Mouse (Mus musculus) cerebellum, postnatal 14 days (tissue): ENCODE results near the gene Chtop.

ENCODE experiments used
- DNase-seq, 2 experiments: peaks; one replicate each; pipeline ENCODE4 v3.0.0; 2021; ENCODE audit warnings: mixed read lengths in 2 of 2

Gene Chtop

DNA sequence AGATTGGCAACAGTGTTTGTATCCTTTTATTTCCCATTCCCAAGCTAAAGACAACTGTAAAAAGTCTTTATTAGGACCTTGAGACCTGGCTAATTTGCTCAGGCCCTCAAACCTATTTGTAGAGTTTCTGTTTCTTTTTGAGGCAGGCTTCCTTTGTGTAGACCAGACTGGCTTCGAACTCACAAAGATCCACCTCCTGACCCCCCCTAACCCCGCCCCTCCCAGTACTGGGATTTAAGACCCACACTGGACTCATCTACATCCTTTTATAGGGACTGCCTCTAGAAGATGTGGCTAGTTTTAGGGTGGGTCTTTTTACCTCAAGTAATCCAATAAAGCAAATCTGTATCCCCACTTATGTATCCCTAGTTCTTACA is 437 bp upstream of the Chtop start:
- DNase-seq: no peak

DNA sequence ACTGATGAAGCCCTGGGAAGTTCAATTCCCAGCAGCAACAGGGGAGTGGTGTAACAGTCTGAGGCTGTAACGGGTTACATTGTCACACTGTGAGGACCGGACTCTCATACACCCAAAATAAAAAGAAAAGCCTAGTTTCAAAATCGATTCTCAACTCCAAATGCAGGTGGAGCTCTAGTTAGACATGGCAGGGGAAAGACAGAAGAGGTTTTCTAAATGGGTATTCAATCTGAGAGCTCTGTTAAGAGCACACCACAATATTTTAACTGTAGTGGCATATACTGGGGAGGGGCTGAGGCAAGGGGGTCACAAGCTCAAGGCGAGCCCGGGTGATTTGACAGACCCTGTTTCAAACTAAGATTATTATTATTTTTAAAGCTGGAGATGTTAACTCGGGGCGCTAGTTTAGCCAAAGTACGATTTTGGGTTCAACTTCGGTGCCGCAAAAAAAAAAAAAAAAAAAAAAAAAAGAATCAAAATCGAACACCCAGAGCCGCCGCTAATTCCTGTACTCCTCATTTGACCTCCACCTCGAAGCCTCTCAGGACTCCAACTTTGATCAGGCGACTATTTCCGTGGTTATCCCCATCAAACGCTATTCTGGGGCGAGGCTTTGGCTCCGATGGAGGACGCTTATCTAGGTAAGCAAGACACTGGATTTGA is 880 bp downstream of the Chtop start:
- no peak for DNase-seq

DNA sequence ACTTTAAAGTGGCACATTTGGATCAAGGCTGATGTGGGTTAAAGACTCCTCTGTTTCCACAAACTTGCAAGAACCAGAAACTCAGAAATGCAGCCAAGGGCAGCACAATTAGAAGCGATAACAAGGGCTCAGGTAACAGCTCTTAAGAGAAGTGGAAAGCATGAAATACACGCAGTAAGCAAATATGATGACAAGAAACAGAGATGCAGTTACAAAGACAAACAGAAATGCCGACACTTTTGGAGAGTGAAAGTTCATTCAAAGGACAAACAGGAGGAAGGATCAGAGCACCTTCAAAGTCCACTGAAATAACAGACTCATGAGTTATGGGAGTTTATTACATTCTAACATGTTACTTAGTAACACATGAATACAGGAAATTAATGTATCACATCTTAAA is 2.9 kb downstream of the Chtop start:
- no peak for DNase-seq

DNA sequence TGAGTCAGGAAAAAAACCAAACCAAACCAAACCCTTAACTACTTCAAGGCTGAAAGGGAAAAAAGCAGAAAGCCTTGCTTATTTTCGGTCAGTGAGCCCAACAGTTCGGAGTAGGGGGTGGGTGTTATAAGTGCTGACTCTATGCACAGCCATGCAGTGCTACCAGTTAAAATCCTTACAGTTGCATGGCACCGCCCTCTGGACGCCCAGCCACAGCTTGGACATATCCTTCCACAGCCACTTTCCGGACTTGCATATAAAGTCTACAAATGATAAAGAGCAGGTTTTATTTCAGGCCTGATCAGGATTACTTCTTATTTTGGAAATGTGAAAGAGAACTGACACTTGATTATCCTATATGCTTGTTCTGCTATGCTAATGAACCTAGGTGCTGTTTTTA is 4.1 kb downstream of the Chtop start:
- DNase-seq: no peak

DNA sequence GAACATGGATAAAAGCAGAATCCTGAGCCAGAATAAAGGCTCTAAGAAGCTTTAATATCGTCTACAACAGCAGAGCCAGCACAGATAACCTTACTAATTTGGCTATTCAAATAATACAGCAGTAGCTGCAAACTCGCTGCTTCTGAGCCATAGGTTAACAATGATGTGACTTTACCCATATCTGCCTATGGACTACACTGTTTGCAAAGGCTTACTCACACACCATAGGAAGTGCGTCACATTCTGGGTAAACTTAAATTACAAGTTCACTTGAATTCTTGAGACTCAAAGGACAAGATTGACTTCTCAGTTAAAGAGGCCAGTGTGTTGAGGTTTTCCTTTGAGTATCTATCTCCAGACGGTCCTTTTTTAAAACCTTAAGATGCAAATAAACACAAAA is 5.9 kb downstream of the Chtop start:
- no peak for DNase-seq

GRCm38 (mm10) chr3:90497597-90497996 is 11.7 kb downstream of the Chtop start:
- no peak for DNase-seq

GRCm38 (mm10) chr3:90495850-90496525 is 13.3 kb downstream of the Chtop start:
- peak in 1 of 2 experiments; percentile 15 for DNase-seq

- peak; percentile 57 to 58 for DNase-seq
Measured at GRCm38 (mm10) chr3:90493831-90494540, 15.3 kb downstream of the Chtop start.

DNA sequence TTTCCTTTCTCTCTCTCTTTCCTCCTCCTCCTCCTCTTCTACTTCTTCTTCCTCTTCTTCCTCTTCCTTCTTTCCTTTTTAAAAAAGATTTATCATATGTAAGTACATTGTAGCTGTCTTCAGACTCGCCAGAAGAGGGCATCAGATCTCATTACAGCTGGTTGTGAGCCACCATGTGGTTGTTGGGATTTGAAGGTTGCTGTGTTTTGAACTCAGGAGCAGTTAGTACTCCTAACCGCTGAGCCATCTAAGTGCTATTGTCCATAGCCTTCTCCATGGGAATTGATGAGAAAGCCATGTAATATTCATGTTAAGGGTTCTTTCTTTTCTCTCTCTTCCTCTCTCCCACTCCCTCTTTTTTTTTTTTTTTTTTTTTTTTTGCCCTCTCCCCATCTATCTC is 17.9 kb downstream of the Chtop start:
- DNase-seq: peak; percentile 46 to 55

DNA sequence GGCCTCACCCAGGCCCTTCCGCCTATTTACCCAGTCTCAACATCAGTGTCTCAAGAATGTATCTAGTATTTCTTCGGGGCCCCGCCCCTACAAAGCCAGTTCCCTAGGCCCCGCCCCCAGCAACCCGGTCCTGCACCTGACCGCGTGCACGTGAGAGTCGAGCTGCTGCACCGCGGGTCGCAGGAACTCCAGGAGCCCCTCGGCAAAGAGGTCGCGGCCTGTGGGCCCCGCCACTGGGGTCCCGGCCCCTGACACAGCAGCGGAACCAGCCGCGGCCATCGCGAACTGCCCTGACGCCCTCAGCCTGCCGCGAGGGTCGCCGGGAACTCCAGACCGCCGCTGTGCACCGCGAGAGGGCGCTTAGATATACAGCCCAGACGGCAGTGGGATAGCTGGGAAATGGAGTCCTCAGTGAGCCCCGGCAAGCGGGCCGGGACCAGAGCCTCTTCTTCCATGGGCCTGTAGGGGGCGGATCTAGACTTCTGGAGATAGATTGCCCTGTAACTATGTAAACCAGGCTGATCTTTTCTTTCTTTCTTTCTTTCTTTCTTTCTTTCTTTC is 18.5 kb downstream of the Chtop start, which contains the start of gene Snapin:
Snapin (minus strand) TSS at position 338 of the 561 bp plus-strand sequence.
- DNase-seq: peak; percentile 96

DNA sequence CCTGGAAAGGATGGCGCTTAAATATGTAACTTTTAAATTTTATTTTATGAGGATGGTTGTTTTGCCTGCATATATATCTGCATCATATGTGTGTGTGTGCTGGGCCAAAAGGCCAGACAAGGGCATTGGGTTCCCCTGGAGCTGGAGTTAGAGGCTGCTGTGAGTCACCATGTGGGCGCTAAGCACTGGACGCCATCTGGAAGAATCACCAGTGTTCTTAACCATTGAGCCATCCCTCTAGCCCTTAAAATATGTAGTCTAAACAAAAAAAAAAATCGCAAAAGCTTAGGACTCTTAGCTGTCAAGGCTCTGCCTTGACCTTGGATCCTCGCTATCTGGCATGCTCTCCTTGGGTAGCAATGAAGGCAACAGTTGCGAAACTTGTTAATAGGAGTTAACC is 20.7 kb downstream of the Chtop start:
- DNase-seq: no peak

DNA sequence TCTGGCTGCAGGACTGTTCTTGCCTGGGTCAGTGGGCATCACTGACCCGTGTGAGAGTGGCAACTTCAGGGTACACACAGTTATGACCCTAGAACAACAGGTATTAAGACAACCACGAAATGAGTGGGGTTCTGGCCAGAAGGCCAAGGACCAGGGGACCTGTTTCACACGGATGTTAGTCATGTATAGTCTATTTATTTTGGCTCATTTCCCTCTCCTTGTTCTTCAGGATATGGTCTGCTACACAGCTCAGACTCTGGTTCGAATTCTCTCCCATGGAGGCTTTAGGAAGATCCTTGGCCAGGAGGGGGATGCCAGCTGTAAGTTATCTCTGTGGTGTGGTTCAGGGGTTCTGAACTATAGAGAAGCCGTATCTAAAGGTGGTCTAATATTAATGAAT is 22.3 kb downstream of the Chtop start:
- DNase-seq: no peak

DNA sequence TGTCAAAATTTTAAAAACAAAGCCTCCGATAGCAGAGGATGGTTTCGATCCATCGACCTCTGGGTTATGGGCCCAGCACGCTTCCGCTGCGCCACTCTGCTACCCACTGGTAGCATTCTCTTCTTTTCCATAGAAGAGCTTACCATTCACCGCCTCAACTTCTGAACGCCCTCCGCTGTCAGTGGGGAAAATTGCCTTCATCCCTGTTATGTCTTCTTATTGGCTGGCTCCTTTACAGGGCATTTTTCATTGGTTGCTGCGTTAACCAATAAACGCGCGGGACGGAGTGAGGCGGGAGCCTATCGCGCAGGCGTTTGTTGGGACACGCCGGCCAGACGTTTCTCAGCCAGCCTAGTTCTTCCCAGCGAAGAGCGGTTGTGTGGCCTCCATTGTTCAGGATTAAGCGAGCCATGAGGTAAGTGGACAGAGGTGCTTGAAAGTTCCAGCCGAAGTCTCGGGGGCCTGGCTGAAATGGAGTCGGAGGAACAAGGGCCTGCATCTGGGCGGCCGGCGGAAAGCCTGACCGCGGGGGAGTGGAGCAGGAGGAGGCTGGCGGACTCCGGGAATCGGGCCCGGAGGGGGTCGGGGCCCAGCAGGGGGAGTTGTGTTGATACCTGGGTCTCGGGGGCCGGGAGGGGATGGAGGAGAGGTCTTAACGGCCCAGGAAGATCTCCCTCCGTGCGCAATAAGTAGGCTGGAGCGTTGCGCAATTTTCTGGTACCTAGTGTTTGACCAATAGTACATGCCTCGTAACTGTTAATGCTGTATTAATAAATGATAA is 33.3 kb downstream of the Chtop start, which contains the start of gene Ilf2:
Ilf2 (plus strand) TSS at position 296 of the 781 bp plus-strand sequence.
- DNase-seq: peak; percentile 96 to 97

- DNase-seq: peak; percentile 12 to 30
Measured at GRCm38 (mm10) chr3:90475151-90475830, 34.0 kb downstream of the Chtop start.

DNA sequence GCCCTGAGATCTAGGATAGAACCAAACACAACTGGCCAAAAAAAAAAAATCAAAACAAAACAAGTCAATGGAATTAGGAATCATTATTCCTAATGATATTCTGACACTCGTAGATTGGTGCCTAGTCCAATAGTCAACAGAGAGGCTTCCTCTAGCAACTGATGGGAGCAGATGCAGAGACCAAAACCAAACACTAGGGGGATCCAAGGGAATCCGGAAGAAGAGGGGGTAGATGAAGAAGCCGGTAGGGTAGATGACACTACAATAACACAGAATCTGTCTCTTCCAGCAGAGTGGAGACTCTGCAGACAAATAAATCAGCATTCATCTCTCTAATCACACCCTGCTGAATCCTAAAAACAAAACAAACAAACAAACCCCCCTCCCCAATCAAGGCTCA is 37.1 kb downstream of the Chtop start:
- peak; percentile 47 to 61 for DNase-seq

DNA sequence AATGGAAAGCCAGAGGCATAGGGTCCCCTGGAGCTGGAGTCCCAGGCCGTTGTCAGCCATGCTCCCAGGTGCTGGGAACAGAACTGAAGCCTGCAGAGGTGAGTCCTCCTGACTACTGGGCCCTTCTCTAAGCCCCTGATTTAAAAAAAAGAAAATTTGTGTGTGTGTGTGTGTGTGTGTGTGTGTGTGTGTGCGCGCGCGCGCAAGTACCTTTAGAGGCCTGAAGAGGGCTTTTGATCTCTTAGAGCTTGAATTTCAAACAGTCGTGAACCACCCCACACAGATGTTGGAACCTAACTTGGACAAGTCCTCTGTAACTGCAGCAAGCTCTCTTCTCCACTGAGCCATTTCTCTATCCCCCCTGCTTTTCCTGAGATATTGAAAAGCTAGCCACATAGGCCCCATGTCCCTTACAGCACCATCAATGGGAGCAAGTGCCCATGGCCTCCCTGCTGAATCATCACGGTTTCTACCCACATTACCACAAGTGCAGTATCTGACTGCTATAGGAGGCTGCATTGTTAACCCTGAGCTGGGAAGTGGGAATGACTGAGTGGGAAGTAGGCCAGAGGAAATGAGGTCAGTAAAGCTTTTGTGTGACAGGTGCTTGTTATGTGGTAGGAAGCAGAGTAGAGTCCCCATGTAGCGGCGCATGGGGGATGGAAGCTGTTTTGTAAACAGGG is 41.5 kb downstream of the Chtop start:
- no peak for DNase-seq

DNA sequence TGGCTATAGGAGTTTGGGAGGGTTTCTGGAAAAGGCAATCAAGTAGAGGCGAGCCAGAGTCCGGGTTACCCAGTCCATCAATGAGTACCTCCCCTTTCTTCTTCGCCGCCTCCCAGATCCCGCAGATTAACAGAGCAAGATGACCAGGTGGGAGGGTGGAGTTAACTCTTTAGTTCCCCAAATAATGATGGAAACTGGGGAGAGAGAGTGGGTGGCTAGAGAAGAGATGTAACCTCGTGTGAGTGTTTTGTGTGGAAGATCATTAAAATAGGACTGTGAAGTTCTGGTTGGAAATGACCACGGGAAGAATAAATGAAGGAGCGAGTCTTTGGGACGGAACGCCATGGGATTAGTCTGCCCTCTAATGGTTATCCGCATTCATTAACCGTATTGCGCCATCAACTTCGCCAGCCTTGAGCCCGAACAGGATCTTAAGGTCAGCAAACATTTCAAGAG is 43.0 kb downstream of the Chtop start:
- peak; percentile 71 to 76 for DNase-seq

- DNase-seq: peak; percentile 45 to 54
Measured at GRCm38 (mm10) chr3:90465686-90466310, 43.5 kb downstream of the Chtop start, which contains the start of gene Npr1. TSS of gene Npr1 (minus strand) at chr3:90465866.

DNA sequence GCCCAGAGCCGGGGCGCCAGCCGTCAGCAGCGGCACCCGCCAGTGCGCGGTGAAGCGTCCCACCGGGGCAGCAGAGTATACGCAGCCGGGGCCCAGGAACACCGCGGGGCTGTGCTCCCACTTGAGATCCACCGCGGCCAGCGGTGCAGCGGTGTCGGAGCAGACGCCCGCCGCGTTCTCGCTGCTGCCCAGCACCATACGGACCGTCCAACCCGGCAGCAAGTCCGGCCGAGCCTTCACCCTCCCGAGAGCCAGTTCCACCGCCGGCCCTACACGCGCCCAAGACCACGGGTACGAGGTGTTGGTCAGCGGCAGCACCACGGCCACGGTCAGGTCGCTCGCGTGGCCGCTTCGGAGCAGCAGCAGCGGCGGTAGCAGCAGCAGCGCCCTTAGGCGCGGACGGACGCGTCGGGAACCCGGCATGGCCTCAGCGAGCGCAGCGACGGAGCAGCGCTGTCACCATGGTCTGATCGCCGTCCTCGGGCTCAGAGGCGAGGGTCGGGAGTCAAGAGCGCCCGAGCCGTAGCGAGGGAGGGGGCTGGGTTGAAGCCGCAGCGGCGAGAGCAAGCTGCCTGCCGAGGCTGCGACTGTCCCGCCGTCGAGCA is 44.1 kb downstream of the Chtop start:
- DNase-seq: peak; percentile 35 to 39

DNA sequence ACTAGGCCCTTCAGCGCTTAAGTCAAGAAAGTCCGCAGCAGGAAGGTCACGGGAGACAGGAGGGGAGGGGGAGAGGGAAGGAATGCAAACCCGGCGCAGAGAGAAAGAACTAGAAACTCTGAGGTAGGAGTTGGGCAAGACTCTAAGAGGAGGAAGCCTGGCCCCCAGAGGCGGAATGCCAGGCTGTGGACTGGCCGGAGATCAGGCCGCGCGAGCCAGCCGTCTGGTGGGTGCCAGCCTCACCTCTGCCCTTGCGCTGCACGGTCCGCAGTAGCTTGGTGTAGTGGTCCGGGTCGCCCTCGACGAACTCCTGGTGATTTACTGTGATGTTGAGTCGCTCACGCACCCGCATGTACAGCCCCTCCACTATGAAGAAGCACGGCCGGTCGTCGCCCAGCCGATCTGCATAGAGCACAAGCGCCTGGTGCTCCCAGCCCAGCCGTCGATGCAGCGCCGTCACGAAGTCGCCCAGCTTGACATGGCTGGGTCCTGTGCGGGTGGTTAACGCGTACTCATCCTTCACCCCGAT is 44.7 kb downstream of the Chtop start:
- DNase-seq: peak in 1 of 2 experiments; percentile 24
